Mouse (Mus musculus): Measurements from ENCODE around the gene Ccdc88c. TPM values are rescaled to one million over a fixed set of nuclear protein-coding genes. Genes with fewer than 3 reads are reported as not detected.

Gene Ccdc88c
- polyA plus RNA-seq, 1 experiment from 2014 or later, result 16.7 TPM

DNA sequence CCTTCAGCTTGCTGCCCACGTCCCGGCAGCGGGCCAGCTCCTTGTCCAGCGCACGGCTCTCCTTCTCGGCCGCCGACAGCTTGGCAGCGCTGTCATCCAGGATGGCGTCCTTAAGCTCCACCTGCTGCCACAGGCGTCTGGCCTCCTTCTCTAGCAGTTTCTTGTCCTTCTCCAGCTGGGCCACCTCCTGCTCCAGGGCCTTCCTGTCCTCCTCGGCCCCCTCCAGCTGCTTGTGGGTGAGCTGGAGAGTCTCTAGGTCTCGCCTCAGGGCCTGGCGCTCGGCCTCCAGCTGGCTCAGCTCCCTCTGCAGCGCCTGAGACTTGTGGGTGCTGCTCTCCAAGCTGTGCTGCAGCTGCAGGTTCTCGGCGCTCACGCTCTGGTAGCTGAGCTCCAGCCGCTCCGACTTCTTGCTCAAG, 83.9 kb downstream of the Ccdc88c start:
- WGBS, result 92% methylated on average over 21 of the region's 21 CpGs
- DNase-seq, result no peak

DNA sequence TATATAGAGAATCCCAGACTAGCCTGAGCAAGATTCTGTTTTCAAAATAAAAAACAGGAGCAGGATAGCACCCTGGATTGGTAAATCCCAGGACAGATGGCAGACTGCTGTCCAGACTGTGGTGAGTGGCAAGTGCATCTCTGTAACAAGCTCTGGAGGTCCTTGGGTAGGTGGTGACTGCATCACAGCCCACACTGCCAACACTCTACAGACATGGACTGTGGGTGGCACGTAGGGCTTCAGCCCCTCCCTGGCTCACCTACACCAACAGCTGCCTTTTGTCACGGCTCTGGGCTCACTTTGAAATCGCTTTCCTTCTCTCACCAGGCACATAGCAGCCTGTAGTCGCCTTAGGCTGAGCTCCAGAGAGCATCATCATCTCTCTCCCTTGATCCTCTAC, 85.7 kb downstream of the Ccdc88c start:
- DNase-seq, result no peak
- 83% methylated on average over 4 of the region's 4 CpGs for WGBS
- H3K4me3 ChIP-seq (replicated peaks; ENCODE audit: low read depth, low read length), result no peak overlapping the region
- no peak overlapping the region for H3K27ac ChIP-seq (replicated peaks; ENCODE audit: low read depth, low read length)
- H3K9ac ChIP-seq (replicated peaks; ENCODE audit: low read length), result no peak overlapping the region
- H3K9me3 ChIP-seq (ENCODE audit: control insufficient read depth, low read length), result no peaks in the 10 kb centered on the region
- no peaks in the 10 kb centered on the region for H3K27me3 ChIP-seq (ENCODE audit: control insufficient read depth, insufficient read depth, low read length)
- peaks cover 89% of the 10 kb centered on the region for H3K36me3 ChIP-seq (ENCODE audit: control insufficient read depth, insufficient read depth, low read length)
- H3K4me1 ChIP-seq (ENCODE audit: control insufficient read depth, insufficient read depth, low read length), result no peaks in the 10 kb centered on the region
- no peak overlapping the region for H3K4me2 ChIP-seq (ENCODE audit: low read length)
- ATAC-seq (ENCODE audit: low FRiP score, low TSS enrichment), result no peak

More for the DNA sequence above, 83.9 kb downstream of the Ccdc88c start:
- Histone ChIP-seq H3K4me2 (ENCODE audit: low read length) (no peak overlapping the region), H3K9ac (replicated peaks; ENCODE audit: low read length) (no peak overlapping the region), H3K4me1 (ENCODE audit: control insufficient read depth, insufficient read depth, low read length) (no peaks in the 10 kb centered on the region), H3K4me3 (replicated peaks; ENCODE audit: low read depth, low read length) (no peak overlapping the region), H3K27me3 (ENCODE audit: control insufficient read depth, insufficient read depth, low read length) (no peaks in the 10 kb centered on the region), H3K36me3 (ENCODE audit: control insufficient read depth, insufficient read depth, low read length) (peaks cover 82% of the 10 kb centered on the region), H3K27ac (replicated peaks; ENCODE audit: low read depth, low read length) (no peak overlapping the region), H3K9me3 (ENCODE audit: control insufficient read depth, low read length) (no peaks in the 10 kb centered on the region)
- no peak for ATAC-seq (ENCODE audit: low FRiP score, low TSS enrichment)

- H3K36me3 ChIP-seq (ENCODE audit: control insufficient read depth, insufficient read depth, low read length), result peaks cover 75% of the 10 kb centered on the region
Measured at GRCm38 (mm10) chr12:100941361-100941760, 87.5 kb downstream of the Ccdc88c start.

GRCm38 (mm10) chr12:100937441-100938360, 91.2 kb downstream of the Ccdc88c start:
- Histone ChIP-seq H3K27ac (replicated peaks; ENCODE audit: low read depth, low read length) (peak overlapping the region; percentile 20; the same call in 1 of the 2 replicates), H3K9me3 (ENCODE audit: control insufficient read depth, low read length) (no peaks in the 10 kb centered on the region), H3K27me3 (ENCODE audit: control insufficient read depth, insufficient read depth, low read length) (no peaks in the 10 kb centered on the region), H3K4me1 (ENCODE audit: control insufficient read depth, insufficient read depth, low read length) (no peaks in the 10 kb centered on the region), H3K4me2 (ENCODE audit: low read length) (no peak overlapping the region), H3K36me3 (ENCODE audit: control insufficient read depth, insufficient read depth, low read length) (peaks cover 57% of the 10 kb centered on the region), H3K9ac (replicated peaks; ENCODE audit: low read length) (no peak overlapping the region), H3K4me3 (replicated peaks; ENCODE audit: low read depth, low read length) (no peak overlapping the region)
- DNase-seq (no peak), ATAC-seq (ENCODE audit: low FRiP score, low TSS enrichment) (no peak)
- 81% methylated on average over 21 of the region's 21 CpGs for WGBS

More at GRCm38 (mm10) chr12:100941361-100941760, 87.5 kb downstream of the Ccdc88c start:
- Histone ChIP-seq H3K9ac (replicated peaks; ENCODE audit: low read length) (no peak overlapping the region), H3K27ac (replicated peaks; ENCODE audit: low read depth, low read length) (no peak overlapping the region), H3K4me2 (ENCODE audit: low read length) (no peak overlapping the region), H3K4me1 (ENCODE audit: control insufficient read depth, insufficient read depth, low read length) (no peaks in the 10 kb centered on the region), H3K4me3 (replicated peaks; ENCODE audit: low read depth, low read length) (no peak overlapping the region), H3K9me3 (ENCODE audit: control insufficient read depth, low read length) (no peaks in the 10 kb centered on the region), H3K27me3 (ENCODE audit: control insufficient read depth, insufficient read depth, low read length) (no peaks in the 10 kb centered on the region)
- ATAC-seq (ENCODE audit: low FRiP score, low TSS enrichment) (no peak), DNase-seq (no peak)
- 93% methylated on average over 3 of the region's 3 CpGs for WGBS

GRCm38 (mm10) chr12:100936737-100937136, 92.1 kb downstream of the Ccdc88c start:
- DNase-seq, result no peak
- peaks cover 57% of the 10 kb centered on the region for H3K36me3 ChIP-seq (ENCODE audit: control insufficient read depth, insufficient read depth, low read length)

GRCm38 (mm10) chr12:100936116-100936515, 92.7 kb downstream of the Ccdc88c start:
- 17% methylated on average over 2 of the region's 2 CpGs for WGBS
- Histone ChIP-seq H3K27ac (replicated peaks; ENCODE audit: low read depth, low read length) (no peak overlapping the region), H3K4me2 (ENCODE audit: low read length) (no peak overlapping the region), H3K36me3 (ENCODE audit: control insufficient read depth, insufficient read depth, low read length) (peaks cover 57% of the 10 kb centered on the region), H3K4me1 (ENCODE audit: control insufficient read depth, insufficient read depth, low read length) (no peaks in the 10 kb centered on the region), H3K4me3 (replicated peaks; ENCODE audit: low read depth, low read length) (no peak overlapping the region), H3K9me3 (ENCODE audit: control insufficient read depth, low read length) (no peaks in the 10 kb centered on the region), H3K27me3 (ENCODE audit: control insufficient read depth, insufficient read depth, low read length) (no peaks in the 10 kb centered on the region), H3K9ac (replicated peaks; ENCODE audit: low read length) (no peak overlapping the region)
- ATAC-seq (ENCODE audit: low FRiP score, low TSS enrichment), result peak; percentile 44
- peak; percentile 88 for DNase-seq

More at GRCm38 (mm10) chr12:100936737-100937136, 92.1 kb downstream of the Ccdc88c start:
- H3K27me3 ChIP-seq (ENCODE audit: control insufficient read depth, insufficient read depth, low read length), result no peaks in the 10 kb centered on the region
- H3K9ac ChIP-seq (replicated peaks; ENCODE audit: low read length), result no peak overlapping the region
- no peak for ATAC-seq (ENCODE audit: low FRiP score, low TSS enrichment)
- no peaks in the 10 kb centered on the region for H3K9me3 ChIP-seq (ENCODE audit: control insufficient read depth, low read length)
- no peak overlapping the region for H3K4me3 ChIP-seq (replicated peaks; ENCODE audit: low read depth, low read length)
- H3K27ac ChIP-seq (replicated peaks; ENCODE audit: low read depth, low read length), result no peak overlapping the region
- 87% methylated on average over 4 of the region's 4 CpGs for WGBS
- no peak overlapping the region for H3K4me2 ChIP-seq (ENCODE audit: low read length)
- no peaks in the 10 kb centered on the region for H3K4me1 ChIP-seq (ENCODE audit: control insufficient read depth, insufficient read depth, low read length)

- Histone ChIP-seq H3K27me3 (ENCODE audit: control insufficient read depth, insufficient read depth, low read length) (no peaks in the 10 kb centered on the region), H3K4me3 (replicated peaks; ENCODE audit: low read depth, low read length) (no peak overlapping the region), H3K9ac (replicated peaks; ENCODE audit: low read length) (no peak overlapping the region), H3K9me3 (ENCODE audit: control insufficient read depth, low read length) (no peaks in the 10 kb centered on the region), H3K4me2 (ENCODE audit: low read length) (no peak overlapping the region), H3K36me3 (ENCODE audit: control insufficient read depth, insufficient read depth, low read length) (peaks cover 54% of the 10 kb centered on the region), H3K27ac (replicated peaks; ENCODE audit: low read depth, low read length) (no peak overlapping the region), H3K4me1 (ENCODE audit: control insufficient read depth, insufficient read depth, low read length) (no peaks in the 10 kb centered on the region)
- 87% methylated on average over 5 of the region's 5 CpGs for WGBS
- DNase-seq (peak; percentile 11), ATAC-seq (ENCODE audit: low FRiP score, low TSS enrichment) (no peak)
Measured at GRCm38 (mm10) chr12:100934796-100935195, 94.1 kb downstream of the Ccdc88c start.

DNA sequence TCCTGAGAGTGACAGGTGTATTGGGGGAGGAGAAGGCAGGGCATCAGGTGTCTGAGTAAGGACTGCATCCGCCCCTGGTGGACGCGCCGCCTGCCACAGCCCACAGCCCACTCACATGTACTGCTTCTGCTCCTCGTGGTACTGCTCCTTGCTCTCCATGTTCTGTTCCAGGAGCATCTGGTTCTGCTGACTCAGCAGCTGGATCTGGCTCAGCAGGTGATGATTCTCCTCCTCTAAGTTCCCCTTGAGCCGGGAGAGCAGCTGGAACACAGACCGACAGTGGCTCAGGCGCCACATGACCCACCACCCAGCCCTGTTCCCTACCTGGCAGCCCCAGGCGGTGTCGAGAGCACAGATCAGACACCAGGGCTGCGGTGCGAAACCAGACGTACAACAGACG, 97.2 kb downstream of the Ccdc88c start:
- 97% methylated on average over 14 of the region's 14 CpGs for WGBS
- peaks cover 65% of the 10 kb centered on the region for H3K36me3 ChIP-seq (ENCODE audit: control insufficient read depth, insufficient read depth, low read length)

GRCm38 (mm10) chr12:100928286-100928685, 100.6 kb downstream of the Ccdc88c start:
- H3K9ac ChIP-seq (replicated peaks; ENCODE audit: low read length), result no peak overlapping the region
- 94% methylated on average over 9 of the region's 9 CpGs for WGBS
- DNase-seq, result no peak
- H3K9me3 ChIP-seq (ENCODE audit: control insufficient read depth, low read length), result no peaks in the 10 kb centered on the region
- H3K36me3 ChIP-seq (ENCODE audit: control insufficient read depth, insufficient read depth, low read length), result peaks cover 69% of the 10 kb centered on the region
- no peaks in the 10 kb centered on the region for H3K4me1 ChIP-seq (ENCODE audit: control insufficient read depth, insufficient read depth, low read length)
- ATAC-seq (ENCODE audit: low FRiP score, low TSS enrichment), result no peak
- H3K27ac ChIP-seq (replicated peaks; ENCODE audit: low read depth, low read length), result no peak overlapping the region
- H3K4me3 ChIP-seq (replicated peaks; ENCODE audit: low read depth, low read length), result no peak overlapping the region
- H3K4me2 ChIP-seq (ENCODE audit: low read length), result no peak overlapping the region
- no peaks in the 10 kb centered on the region for H3K27me3 ChIP-seq (ENCODE audit: control insufficient read depth, insufficient read depth, low read length)

More for the DNA sequence above, 97.2 kb downstream of the Ccdc88c start:
- no peak overlapping the region for H3K27ac ChIP-seq (replicated peaks; ENCODE audit: low read depth, low read length)
- H3K4me2 ChIP-seq (ENCODE audit: low read length), result no peak overlapping the region
- ATAC-seq (ENCODE audit: low FRiP score, low TSS enrichment) (no peak), DNase-seq (no peak)
- H3K4me1 ChIP-seq (ENCODE audit: control insufficient read depth, insufficient read depth, low read length), result no peaks in the 10 kb centered on the region
- H3K9ac ChIP-seq (replicated peaks; ENCODE audit: low read length), result no peak overlapping the region
- no peaks in the 10 kb centered on the region for H3K27me3 ChIP-seq (ENCODE audit: control insufficient read depth, insufficient read depth, low read length)
- no peak overlapping the region for H3K4me3 ChIP-seq (replicated peaks; ENCODE audit: low read depth, low read length)
- no peaks in the 10 kb centered on the region for H3K9me3 ChIP-seq (ENCODE audit: control insufficient read depth, low read length)

Data from midbrain, embryonic 14.5 days (tissue).